26 mouse cellular contexts compared by ENCODE assay signal in the genomic region with DNA sequence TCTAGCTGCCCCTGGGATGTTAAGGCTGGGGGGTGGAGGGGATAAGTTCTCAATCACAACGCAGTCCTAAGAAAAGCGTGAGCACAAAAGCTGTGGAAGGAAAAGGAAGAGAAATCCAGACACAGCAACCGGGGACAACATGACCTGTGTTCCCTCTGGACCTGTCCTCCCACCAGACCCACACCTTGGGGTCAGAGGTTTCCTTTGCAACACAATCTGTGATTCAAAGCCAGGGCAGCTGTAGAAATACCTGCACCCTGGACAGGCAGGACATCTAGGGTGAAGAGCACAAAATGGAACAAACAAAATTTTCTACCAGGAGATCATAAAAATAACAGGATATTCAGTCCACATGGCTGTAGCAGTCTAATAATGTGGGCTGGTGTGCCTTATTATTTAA.
DNase-seq lines count a peak whose midpoint lies in the region; ATAC-seq and TF ChIP-seq lines count a peak whose summit lies in the region.
"Had no signal": no experiment of that assay in that cellular context is flagged by ENCODE, and none has a peak within 500 bp of the region (broad histone marks: within the 10 kb centered on the region; RNA-seq: fewer than 3 reads in every experiment).

No protein-coding gene starts in this region.

- no peak for TF ChIP-seq CTCF in lung, adult 2 months (IDR thresholded peaks at IDR 0.05; ENCODE audit: insufficient read depth, low read length)

- peak overlapping the region; percentile 71; the same call in 1 of the 2 replicates for H3K27ac ChIP-seq in forebrain, embryonic 15.5 days (replicated peaks)
- H3K27ac ChIP-seq in forebrain, embryonic 10.5 days, result no peak overlapping the region
- no peak overlapping the region for H3K27ac ChIP-seq in liver, embryonic 11.5 days (ENCODE audit: low read depth, low read length)
- H3K27ac ChIP-seq in neural tube, embryonic 15.5 days (replicated peaks), result no peak overlapping the region
- H3K27ac ChIP-seq: gastrocnemius, adult 2 months; heart, embryonic 15.5 days; hindbrain, embryonic 14.5 days; hindbrain, postnatal 0 days had no signal

- DNase-seq in forebrain, embryonic 10.5 days (ENCODE audit: extremely low spot score, low spot score), result no peak
- no peak for DNase-seq in liver, embryonic 11.5 days (ENCODE audit: low spot score)
- DNase-seq in liver, result no peak
- DNase-seq in lung, postnatal 14 days, result peak; percentile 32
- DNase-seq in lung, adult 2 months, result no peak
- DNase-seq: adrenal gland, postnatal 10 days; adrenal gland, postnatal 36 days; B cell, adult 2 months; cerebellum, adult 18-20 months; cerebellum, adult 9-10 months; cerebellum, postnatal 14 days; gastrocnemius, adult 2 months; gastrocnemius, postnatal 14 days; heart, adult 18-20 months; heart, postnatal 10 days; heart, postnatal 4 days had no signal

- no peak for ATAC-seq in forebrain, embryonic 15.5 days (replicated peaks)
- 0 out of 2 replicates have a peak, but pooled peaks have one; percentile 12 for ATAC-seq in liver, embryonic 11.5 days (replicated peaks; ENCODE audit: low FRiP score)
- no peak for ATAC-seq in neural tube, embryonic 15.5 days (ENCODE audit: low FRiP score)
- ATAC-seq: forebrain, embryonic 16.5 days; hindbrain, postnatal 0 days; Patski had no signal

- TF ChIP-seq POLR2A in lung, adult 2 months (IDR thresholded peaks at IDR 0.05; ENCODE audit: borderline replicate concordance, extremely low read depth, low read depth, low read length), result no peak

- H3K4me2 ChIP-seq in forebrain, embryonic 15.5 days (replicated peaks), result no peak overlapping the region
- H3K4me2 ChIP-seq in liver, embryonic 11.5 days, result no peak overlapping the region
- H3K4me2 ChIP-seq in neural tube, embryonic 15.5 days, result no peak overlapping the region
- H3K4me2 ChIP-seq: heart, embryonic 12.5 days; heart, embryonic 15.5 days; hindbrain, embryonic 14.5 days had no signal

- H3K4me1 ChIP-seq in forebrain, embryonic 15.5 days, result peaks cover 13% of the 10 kb centered on the region; the same call in 1 of the 2 replicates
- no peaks in the 10 kb centered on the region for H3K4me1 ChIP-seq in forebrain, embryonic 10.5 days
- H3K4me1 ChIP-seq in liver, embryonic 11.5 days (replicated peaks; ENCODE audit: control insufficient read depth, insufficient read depth, low read length), result no peaks in the 10 kb centered on the region
- H3K4me1 ChIP-seq in lung, adult 2 months (ENCODE audit: control insufficient read depth, insufficient read depth, low read length), result no peaks in the 10 kb centered on the region
- H3K4me1 ChIP-seq in neural tube, embryonic 15.5 days, result no peaks in the 10 kb centered on the region
- H3K4me1 ChIP-seq: heart, embryonic 12.5 days; heart, embryonic 15.5 days had no signal

- no peak overlapping the region for H3K4me3 ChIP-seq in forebrain, embryonic 15.5 days
- H3K4me3 ChIP-seq in forebrain, embryonic 10.5 days, result no peak overlapping the region
- no peak overlapping the region for H3K4me3 ChIP-seq in liver, embryonic 11.5 days (ENCODE audit: low read depth, low read length)
- H3K4me3 ChIP-seq in lung, adult 2 months (replicated peaks; ENCODE audit: extremely low read depth, low read depth, low read length), result no peak overlapping the region
- H3K4me3 ChIP-seq in neural tube, embryonic 15.5 days (replicated peaks), result no peak overlapping the region
- H3K4me3 ChIP-seq: gastrocnemius, adult 2 months; heart, embryonic 12.5 days; heart, embryonic 15.5 days had no signal

- WGBS in forebrain, embryonic 15.5 days, result 91% methylated on average over 3 of the region's 3 CpGs
- 84% methylated on average over 3 of the region's 3 CpGs for WGBS in forebrain, embryonic 10.5 days
- 83% methylated on average over 3 of the region's 3 CpGs for WGBS in liver, embryonic 11.5 days
- 84% methylated on average over 3 of the region's 3 CpGs for WGBS in lung, adult 2 months
- 95% methylated on average over 3 of the region's 3 CpGs for WGBS in neural tube, embryonic 15.5 days

- no peaks in the 10 kb centered on the region for H3K27me3 ChIP-seq in forebrain, embryonic 15.5 days
- no peaks in the 10 kb centered on the region for H3K27me3 ChIP-seq in forebrain, embryonic 10.5 days (ENCODE audit: poor library complexity, severe bottlenecking)
- H3K27me3 ChIP-seq in liver, embryonic 11.5 days (replicated peaks; ENCODE audit: control insufficient read depth, insufficient read depth, low read length), result no peaks in the 10 kb centered on the region
- H3K27me3 ChIP-seq in neural tube, embryonic 15.5 days (replicated peaks), result no peaks in the 10 kb centered on the region
- H3K27me3 ChIP-seq: CH12.LX; heart, embryonic 12.5 days; heart, embryonic 15.5 days; Patski had no signal

- H3K36me3 ChIP-seq in forebrain, embryonic 15.5 days, result no peaks in the 10 kb centered on the region
- no peaks in the 10 kb centered on the region for H3K36me3 ChIP-seq in forebrain, embryonic 10.5 days (replicated peaks)
- no peaks in the 10 kb centered on the region for H3K36me3 ChIP-seq in liver, embryonic 11.5 days (ENCODE audit: control insufficient read depth, insufficient read depth, low read length)
- H3K36me3 ChIP-seq in neural tube, embryonic 15.5 days, result no peaks in the 10 kb centered on the region
- H3K36me3 ChIP-seq: heart, embryonic 12.5 days; heart, embryonic 15.5 days had no signal

- no peak overlapping the region for H3K9ac ChIP-seq in forebrain, embryonic 15.5 days (replicated peaks)
- no peak overlapping the region for H3K9ac ChIP-seq in liver, embryonic 11.5 days (ENCODE audit: low read depth, low read length)
- no peak overlapping the region for H3K9ac ChIP-seq in neural tube, embryonic 15.5 days (replicated peaks)
- H3K9ac ChIP-seq: heart, embryonic 12.5 days; heart, embryonic 15.5 days; hindbrain, embryonic 14.5 days had no signal

- no peaks in the 10 kb centered on the region for H3K9me3 ChIP-seq in forebrain, embryonic 15.5 days
- no peaks in the 10 kb centered on the region for H3K9me3 ChIP-seq in forebrain, embryonic 10.5 days
- H3K9me3 ChIP-seq in liver, embryonic 11.5 days (ENCODE audit: control insufficient read depth, low read length), result no peaks in the 10 kb centered on the region
- no peaks in the 10 kb centered on the region for H3K9me3 ChIP-seq in neural tube, embryonic 15.5 days (replicated peaks)
- H3K9me3 ChIP-seq: G1E; heart, embryonic 15.5 days had no signal
